Mouse (Mus musculus) yolk sac, embryonic 10.5 days (tissue): ENCODE data around the gene Sfmbt2.

Experiments
- DNase-seq: peaks from one replicate; pipeline ENCODE4 v3.0.0-alpha.2; 2017; ENCODE audit warnings: low spot score

Gene Sfmbt2

GRCm38 (mm10) chr2:10372776-10373507, 2.6 kb downstream of the Sfmbt2 start:
- DNase-seq, result no peak

- DNase-seq, result peak; percentile 21
Observed at GRCm38 (mm10) chr2:10373508-10374206, 3.3 kb downstream of the Sfmbt2 start.

- DNase-seq, result peak; percentile 47
Observed at GRCm38 (mm10) chr2:10374207-10375023, 4.1 kb downstream of the Sfmbt2 start.

GRCm38 (mm10) chr2:10375024-10375372, 4.7 kb downstream of the Sfmbt2 start:
- no peak for DNase-seq

- no peak for DNase-seq
Observed at GRCm38 (mm10) chr2:10389988-10390387, 19.7 kb downstream of the Sfmbt2 start.

- DNase-seq, result no peak
Observed at GRCm38 (mm10) chr2:10390791-10391190, 20.5 kb downstream of the Sfmbt2 start.

GRCm38 (mm10) chr2:10395143-10395542, 24.8 kb downstream of the Sfmbt2 start:
- no peak for DNase-seq

GRCm38 (mm10) chr2:10397790-10398189, 27.5 kb downstream of the Sfmbt2 start:
- no peak for DNase-seq

- DNase-seq, result no peak
Observed at GRCm38 (mm10) chr2:10406151-10406550, 35.8 kb downstream of the Sfmbt2 start.

- DNase-seq, result no peak
Observed at GRCm38 (mm10) chr2:10409422-10409821, 39.1 kb downstream of the Sfmbt2 start.

- DNase-seq, result no peak
Observed at GRCm38 (mm10) chr2:10410069-10410468, 39.8 kb downstream of the Sfmbt2 start.

GRCm38 (mm10) chr2:10420944-10421420, 50.7 kb downstream of the Sfmbt2 start:
- DNase-seq, result no peak

GRCm38 (mm10) chr2:10437290-10437689, 67.0 kb downstream of the Sfmbt2 start:
- no peak for DNase-seq

GRCm38 (mm10) chr2:10441811-10442210, 71.5 kb downstream of the Sfmbt2 start:
- DNase-seq, result no peak

GRCm38 (mm10) chr2:10453577-10453976, 83.3 kb downstream of the Sfmbt2 start:
- no peak for DNase-seq

GRCm38 (mm10) chr2:10458309-10458708, 88.0 kb downstream of the Sfmbt2 start:
- DNase-seq, result no peak

GRCm38 (mm10) chr2:10516516-10516915, 146.2 kb downstream of the Sfmbt2 start:
- peak; percentile 56 for DNase-seq

GRCm38 (mm10) chr2:10521719-10522415, 151.6 kb downstream of the Sfmbt2 start:
- DNase-seq, result no peak

- no peak for DNase-seq
Observed at GRCm38 (mm10) chr2:10525622-10526021, 155.3 kb downstream of the Sfmbt2 start.

GRCm38 (mm10) chr2:10541762-10542161, 171.5 kb downstream of the Sfmbt2 start:
- no peak for DNase-seq

- no peak for DNase-seq
Observed at GRCm38 (mm10) chr2:10542388-10542787, 172.1 kb downstream of the Sfmbt2 start.

- DNase-seq, result no peak
Observed at GRCm38 (mm10) chr2:10558816-10559215, 188.5 kb downstream of the Sfmbt2 start.
